Mouse (Mus musculus): ENCODE measurements around the gene Fgf14. TPM values are rescaled to one million over a fixed set of nuclear protein-coding genes. Genes with fewer than 3 reads are reported as not detected.
"Not testable (repeated sequence)": the region's sequence is repeated elsewhere in the genome, so short reads cannot be mapped to it uniquely, and the experiment has no call there.

Fgf14 gene
- under 1 TPM in 1 of 4 experiments, not detected in 3; 0.07 TPM for total RNA-seq (2022)

- DNase-seq (ENCODE audit: low spot score in 2 of 2), result no peak
Measured at GRCm38 (mm10) chr14:124676506-124677177, at the start of gene Fgf14. TSS of gene Fgf14 (minus strand) at chr14:124677127.

DNA sequence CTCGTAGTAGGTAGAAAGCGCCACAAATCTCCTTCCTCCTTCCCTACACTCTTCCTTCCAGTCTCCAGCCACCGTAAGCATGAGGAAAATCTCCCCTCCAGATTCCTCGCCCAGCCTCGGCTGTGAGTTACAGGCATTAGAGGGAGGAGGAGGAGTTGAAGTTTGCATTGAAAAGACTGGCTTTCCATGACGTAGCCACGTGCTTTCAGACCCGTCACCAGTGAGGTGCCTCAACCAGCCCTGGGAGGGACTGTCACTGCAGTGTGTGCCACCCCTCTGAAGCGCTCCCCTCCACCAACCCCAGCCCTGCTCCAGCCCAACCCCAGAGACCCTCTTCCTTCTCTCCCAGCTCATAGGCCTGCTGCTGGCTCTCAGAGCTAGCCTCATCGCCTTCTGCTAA, 452 bp upstream of the Fgf14 start:
- no peak for DNase-seq (ENCODE audit: low spot score in 2 of 2)

DNA sequence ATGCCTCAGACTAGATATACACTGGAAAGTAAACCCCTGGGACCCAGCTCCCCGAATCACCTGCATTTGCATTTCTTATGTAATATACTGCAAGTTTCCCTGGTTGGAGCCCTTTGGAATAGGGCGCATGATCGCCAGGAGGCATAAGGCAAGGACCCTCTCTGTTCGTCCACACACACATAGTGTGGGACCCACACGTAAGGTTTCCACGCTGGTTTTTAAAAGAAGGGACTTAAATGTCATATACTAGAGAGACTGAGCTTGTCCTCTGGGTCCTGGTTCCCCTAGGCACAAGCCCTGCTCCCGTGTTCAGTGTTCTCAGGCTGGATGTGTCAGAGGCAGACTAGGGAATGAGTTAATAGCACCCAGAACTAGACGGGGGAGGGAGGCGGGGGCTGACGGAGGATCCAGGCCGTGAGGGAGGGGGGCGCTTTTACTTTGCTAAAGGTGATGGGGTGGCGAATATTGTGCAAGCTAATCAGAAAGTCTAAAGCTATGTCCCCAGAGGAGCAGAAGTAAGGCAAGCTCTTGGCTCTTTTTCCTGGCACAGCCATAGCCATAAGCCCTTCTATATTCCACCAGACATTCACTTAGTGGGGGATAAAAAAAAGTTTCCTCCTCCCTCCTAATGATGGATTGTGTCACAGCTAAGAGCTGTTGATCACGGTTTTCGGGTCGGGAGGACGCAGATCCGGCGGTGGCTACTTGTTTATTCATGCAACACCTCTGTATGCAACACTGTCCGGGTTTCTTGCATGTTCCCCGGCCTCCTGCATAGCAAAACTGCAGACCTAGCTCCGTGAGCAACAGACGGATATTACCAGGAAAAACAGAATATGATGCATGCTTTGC, 1.0 kb downstream of the Fgf14 start:
- DNase-seq (ENCODE audit: low spot score in 2 of 2), result no peak

GRCm38 (mm10) chr14:124675142-124675653, 1.7 kb downstream of the Fgf14 start:
- no peak for DNase-seq (ENCODE audit: low spot score in 2 of 2)

DNA sequence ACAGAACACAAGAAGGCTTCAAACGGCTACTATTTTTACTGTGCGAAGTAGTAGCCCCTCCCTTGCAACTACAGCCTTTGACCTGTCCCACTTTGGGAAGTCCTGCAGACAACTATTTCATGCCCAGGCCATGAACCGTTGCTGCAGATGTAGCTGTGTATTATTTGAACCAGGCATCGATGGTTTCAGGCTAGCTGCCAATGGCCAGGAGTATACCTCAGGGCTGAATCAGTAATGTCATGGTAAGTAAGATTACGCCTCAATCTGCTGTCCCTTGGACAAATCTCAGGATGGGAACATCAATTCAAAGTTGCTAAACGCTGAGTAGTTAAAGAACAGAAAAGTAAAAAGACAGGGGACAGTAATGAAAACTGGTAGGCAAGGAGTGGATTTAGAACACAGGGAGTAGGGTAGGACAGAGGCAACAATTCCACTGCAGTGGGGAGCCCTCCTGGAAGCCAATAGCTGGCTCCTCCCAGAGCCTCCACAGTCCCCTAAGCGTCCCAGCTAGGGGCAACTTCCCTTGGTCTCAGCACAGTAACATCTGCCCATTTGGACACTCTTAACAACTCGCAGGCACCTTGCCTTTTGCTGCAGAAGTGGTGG, 2.3 kb downstream of the Fgf14 start:
- no peak for DNase-seq (ENCODE audit: low spot score in 2 of 2)

DNA sequence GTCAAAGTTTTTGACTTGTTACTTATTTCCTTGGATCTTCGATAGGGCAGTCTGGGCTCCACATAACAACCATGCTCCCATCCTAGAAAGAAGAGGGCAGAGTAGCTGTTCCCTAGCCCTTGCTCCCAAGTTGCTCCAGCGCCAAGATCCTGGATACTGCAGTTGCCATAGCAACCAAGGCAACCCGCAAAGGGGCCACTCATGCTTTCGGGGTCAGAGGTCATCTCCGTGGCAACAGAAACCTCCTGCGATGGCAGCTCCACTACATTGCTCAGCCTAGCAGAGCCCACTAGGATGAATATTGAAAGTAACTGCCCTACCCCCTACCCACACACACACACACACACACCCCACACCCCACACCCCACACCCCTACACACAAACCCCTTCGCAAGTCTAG, 7.2 kb downstream of the Fgf14 start:
- no peak for DNase-seq (ENCODE audit: low spot score in 2 of 2)

GRCm38 (mm10) chr14:124642822-124643221, 34.1 kb downstream of the Fgf14 start:
- no peak for DNase-seq (ENCODE audit: low spot score in 2 of 2)

DNA sequence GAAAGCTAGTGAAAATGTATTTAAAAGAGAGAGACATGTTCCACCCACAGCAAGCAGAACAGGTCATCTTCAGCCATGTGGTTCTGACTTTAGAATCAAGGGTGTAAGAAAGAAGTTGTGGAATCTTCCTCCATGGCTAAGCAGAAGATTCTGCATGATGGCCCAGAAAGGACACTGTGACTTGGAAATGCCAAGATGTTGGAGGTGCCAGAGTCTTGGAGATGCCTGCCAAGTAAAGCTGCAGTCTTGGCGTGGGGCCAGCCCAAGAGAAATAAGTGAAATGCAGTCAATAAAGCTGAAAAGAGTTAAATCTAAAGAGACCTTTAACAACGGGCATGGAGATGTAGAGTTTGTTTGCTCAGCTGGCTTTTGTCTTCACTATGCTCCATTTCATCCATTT, 42.0 kb downstream of the Fgf14 start:
- no peak for DNase-seq (ENCODE audit: low spot score in 2 of 2)

DNA sequence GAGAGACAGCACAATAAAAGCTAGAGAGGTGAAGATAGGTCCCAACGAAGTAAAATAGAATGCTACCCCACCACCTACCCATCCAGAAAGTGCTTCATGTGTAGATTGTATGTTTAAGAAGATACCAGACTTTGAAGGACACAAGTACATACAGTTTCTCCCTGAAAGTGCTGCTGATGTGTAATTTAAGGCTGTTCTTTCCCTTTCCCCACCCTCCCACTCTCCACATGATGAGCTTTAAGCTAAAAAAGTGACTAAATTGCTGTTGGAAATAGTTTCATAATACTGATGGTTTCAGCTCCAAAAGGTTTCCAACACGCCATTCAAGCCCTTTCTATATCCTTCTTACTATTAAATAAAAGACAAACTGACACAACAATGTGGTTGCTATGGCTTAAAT, 63.5 kb downstream of the Fgf14 start:
- DNase-seq (ENCODE audit: low spot score in 2 of 2), result no peak

DNA sequence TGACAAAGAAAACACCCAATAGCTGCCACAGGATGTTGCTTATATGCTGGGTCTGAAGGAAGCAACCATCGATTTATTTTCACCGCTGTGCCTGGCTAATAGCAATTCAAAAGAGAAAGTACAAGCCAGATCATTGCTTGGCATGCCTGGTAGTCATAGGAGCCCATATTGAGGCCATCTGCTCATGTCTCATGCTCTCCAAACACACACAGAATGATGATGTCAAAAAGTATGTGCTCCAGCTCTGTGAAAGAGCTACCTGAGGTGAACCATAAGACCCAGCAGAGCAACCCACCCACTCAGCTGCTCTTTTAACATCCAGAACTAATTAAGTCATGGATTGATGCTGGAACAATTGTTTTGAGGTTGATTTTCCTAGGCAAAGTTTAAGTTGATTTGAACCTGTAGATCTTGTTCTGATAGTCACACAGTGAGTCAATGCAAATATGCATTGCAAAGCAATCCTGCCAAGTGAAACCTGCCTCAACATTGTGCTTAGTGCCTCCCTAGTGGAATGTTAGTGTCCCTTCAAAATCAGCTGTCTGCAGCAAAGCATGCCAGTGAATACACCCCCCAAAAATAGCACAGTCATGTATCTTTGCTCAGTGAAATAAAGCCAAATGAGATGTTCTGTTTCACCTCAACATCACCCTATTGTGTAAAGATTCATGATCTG, 70.8 kb downstream of the Fgf14 start:
- no peak for DNase-seq (ENCODE audit: low spot score in 2 of 2)

DNA sequence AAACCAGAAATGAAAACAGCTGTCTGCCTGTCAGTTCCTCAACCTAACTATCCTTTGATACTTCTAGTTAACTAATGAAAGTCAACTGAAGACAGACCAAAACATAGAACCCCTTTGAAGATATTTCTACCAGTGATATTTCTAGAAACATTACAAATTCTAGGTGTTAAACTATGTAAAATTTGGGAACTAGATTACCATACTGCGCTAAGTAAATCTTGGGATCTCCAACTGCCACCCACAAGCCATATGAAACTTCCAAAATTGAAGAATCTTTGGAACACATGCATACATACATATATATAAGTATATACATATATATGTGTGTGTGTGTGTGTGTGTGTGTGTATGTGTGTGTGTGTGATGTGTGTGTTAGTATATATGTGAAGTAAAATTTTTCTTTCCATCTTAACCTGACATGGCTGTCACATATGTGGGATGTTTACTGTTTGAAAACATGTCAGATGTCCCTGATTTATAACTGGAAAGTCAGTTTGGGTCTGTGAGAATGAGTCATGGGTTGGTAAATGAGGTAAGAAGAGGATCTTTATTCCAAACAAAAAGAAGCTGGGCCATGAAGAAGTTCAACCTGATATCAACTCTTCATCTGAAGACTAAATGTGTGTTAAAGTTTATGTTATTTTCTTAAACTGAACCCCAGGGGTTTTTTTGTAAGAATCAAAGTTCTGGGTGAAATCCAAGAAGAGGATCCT, 71.7 kb downstream of the Fgf14 start:
- DNase-seq (ENCODE audit: low spot score in 2 of 2), result no peak

GRCm38 (mm10) chr14:124576571-124576970, 100.4 kb downstream of the Fgf14 start:
- DNase-seq (ENCODE audit: low spot score in 2 of 2), result no peak

DNA sequence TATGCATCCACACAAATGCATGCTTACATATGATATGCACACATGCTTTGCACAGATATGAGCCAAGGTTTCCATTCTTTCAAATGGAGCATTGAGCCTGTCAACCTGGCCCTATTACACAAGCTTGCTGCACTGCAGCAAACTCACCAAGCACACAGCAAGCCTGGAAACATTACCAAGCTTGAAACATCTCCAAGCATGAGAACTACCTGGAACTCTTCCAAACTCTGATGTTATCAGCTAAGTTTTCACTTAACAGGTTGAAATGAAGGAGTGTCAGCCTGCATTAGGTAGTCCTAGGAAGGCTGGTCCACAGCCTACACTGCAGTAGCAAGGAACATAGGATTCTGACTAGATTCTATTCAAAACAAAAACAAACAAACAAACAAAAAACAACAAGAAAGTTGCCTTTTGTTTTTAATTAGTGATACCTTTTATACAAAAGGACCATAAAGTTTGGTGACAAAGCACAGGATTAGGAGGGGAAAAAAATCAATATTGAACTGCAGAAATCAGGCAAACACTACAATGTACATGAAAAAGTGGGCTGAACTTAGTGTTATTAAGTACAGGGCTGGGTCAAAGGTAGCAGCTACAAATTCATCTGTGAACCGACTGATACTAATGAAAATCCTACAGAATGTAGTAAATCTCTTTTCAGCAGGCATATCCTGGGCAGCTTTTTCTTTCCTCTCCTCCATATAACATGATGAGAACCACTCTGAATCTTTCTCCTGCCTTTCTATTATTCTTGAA, 101.6 kb downstream of the Fgf14 start:
- DNase-seq (ENCODE audit: low spot score in 2 of 2), result no peak

- DNase-seq (ENCODE audit: low spot score in 2 of 2), result no peak
Measured at GRCm38 (mm10) chr14:124566445-124566844, 110.5 kb downstream of the Fgf14 start.

DNA sequence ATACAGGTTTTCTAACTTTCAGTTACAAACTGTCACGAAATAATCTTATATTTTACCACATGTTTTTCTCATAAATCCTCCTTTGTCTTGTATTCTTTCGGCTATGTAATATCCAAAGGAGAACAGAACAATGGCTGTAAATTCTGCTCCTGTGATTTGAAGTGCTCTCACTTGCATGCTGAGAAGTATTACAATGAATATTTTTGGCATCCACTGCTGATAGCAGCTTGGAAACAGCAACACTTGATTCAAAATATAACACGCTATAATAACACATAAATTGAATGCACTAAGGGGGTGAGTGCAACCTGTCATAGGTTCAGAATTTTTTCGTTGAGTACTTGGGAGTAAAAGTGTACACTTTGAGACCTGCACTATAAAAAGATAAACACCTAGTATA, 115.4 kb downstream of the Fgf14 start:
- no peak for DNase-seq (ENCODE audit: low spot score in 2 of 2)

DNA sequence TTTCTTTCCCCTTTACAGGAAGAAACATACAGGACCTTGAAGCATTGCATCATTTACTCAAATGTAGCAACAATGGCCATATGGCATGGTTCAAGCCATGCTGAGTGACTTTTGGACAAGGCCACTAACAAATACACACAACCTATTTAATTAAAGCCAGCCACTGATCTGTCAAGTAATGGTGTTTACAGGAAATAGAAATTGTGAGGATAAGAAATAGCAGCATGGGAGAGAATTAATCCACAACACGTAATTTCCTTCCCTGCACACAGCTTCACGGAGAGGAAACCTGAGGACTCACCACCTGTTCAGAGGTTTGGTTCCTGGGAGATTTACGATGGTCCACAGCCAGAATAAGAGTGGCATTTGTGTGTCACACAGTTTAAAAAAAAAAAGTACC, 140.8 kb downstream of the Fgf14 start:
- no peak for DNase-seq (ENCODE audit: low spot score in 2 of 2)

- DNase-seq (ENCODE audit: low spot score in 2 of 2), result not testable (repeated sequence)
Measured at GRCm38 (mm10) chr14:124535376-124535775, 141.6 kb downstream of the Fgf14 start.

- DNase-seq (ENCODE audit: low spot score in 2 of 2), result no peak
Measured at GRCm38 (mm10) chr14:124532051-124532450, 144.9 kb downstream of the Fgf14 start.

DNA sequence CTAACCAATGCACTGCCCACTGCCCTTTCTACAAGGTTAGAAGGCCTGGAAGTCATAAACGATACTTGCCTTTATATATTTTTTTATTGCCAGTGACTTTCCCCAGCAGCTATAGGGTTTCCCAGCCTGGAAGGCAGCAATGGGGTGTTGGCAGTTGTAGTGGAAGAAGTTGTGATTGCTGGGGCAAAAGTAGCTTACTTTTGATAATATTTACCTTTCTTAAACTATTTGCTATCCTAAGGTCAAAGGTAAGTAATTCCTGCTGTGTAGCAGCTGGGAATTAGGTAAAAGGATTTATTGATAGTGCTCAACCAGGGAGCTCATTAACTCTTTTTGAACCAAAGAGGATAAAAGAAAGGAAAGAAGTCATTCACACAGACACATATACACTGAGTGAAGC, 164.9 kb downstream of the Fgf14 start:
- no peak for DNase-seq (ENCODE audit: low spot score in 2 of 2)

GRCm38 (mm10) chr14:124488971-124489370, 188.0 kb downstream of the Fgf14 start:
- no peak for DNase-seq (ENCODE audit: low spot score in 2 of 2)

Measured in gastrocnemius, adult 8-10 months (tissue).